Mouse (Mus musculus) lung, postnatal 0 days (tissue): ENCODE measurements around the gene Dph1.

Experiments used
- CTCF ChIP-seq: IDR thresholded peaks from 2 replicates; pipeline ENCODE4 v1.5.1; 2016; ENCODE audit warnings: antibody characterized with exemption, mild to moderate bottlenecking
- EP300 ChIP-seq: IDR thresholded peaks from 2 replicates; pipeline ENCODE4 v1.6.1; 2016; ENCODE audit warnings: antibody characterized with exemption, mild to moderate bottlenecking, control low read depth

DNA sequence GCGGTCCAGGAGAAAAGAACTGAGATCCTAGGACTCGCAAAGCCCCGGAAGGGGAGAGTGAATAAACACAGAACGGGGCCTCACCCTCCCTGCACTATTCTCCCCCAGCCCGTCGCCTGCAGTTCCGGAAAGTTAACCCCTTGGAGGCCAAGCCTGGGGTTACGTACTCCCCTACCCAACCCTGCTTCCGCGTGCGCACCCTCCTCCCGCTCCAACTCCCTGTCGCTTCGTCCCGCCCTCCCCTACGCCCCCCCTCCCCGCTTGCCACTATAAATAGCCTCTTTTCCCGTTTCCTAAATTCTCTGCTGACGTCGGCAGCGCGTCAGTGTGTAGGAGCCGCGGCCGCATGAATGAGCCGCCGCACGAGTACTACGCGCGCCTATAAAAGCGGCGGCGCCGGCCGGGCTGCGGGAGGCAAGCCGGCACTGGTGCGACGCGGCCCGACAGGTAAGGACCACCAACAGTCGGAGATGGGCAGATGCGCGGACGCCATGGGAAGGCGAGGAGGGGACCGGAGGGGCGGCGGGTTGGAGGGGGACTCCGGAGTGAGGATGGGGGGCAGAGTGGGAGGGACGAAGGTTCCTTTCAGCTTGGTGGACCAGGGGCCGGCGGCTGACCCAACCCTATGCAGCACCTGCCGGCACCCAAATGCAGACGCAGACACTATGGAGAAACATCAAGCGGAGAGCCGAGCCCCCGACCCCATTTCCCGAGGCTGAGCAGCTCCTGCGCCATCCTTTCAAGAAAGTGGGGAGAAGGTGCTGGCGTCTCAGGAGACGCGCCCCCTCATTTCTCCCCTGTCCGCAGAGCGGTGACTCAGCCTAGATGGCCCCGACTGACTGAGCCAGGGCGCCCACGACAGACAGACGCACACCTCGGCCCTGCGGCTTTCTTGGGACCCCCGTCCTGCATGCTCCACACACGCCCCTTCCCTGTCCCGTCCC is 18.6 kb downstream of the Dph1 start:
- no peak for TF ChIP-seq EP300
- TF ChIP-seq CTCF = no peak
